Mouse (Mus musculus) brain, embryonic 14.5 days (tissue): ENCODE measurements around the gene Tulp1.

Experiments used
- CTCF ChIP-seq: fragments of 200-500 bp; IDR thresholded peaks from 2 replicates; pipeline ENCODE4 v1.5.1; 2012; ENCODE audit warnings: inconsistent platforms, mild to moderate bottlenecking, moderate library complexity, borderline replicate concordance; ENCODE audit not compliant: insufficient read depth, insufficient read length; ENCODE audit errors: extremely low read depth
- POLR2A ChIP-seq: fragments of 200-500 bp; IDR thresholded peaks from 2 replicates; pipeline ENCODE4 v1.6.1; 2012; ENCODE audit warnings: mild to moderate bottlenecking, inconsistent platforms, borderline replicate concordance; ENCODE audit not compliant: poor library complexity, insufficient read depth, insufficient read length, severe bottlenecking; ENCODE audit errors: extremely low read depth

- TF ChIP-seq POLR2A: no peak
- no peak for TF ChIP-seq CTCF
Observed at GRCm38 (mm10) chr17:28380255-28380654, 15.2 kb upstream of the Tulp1 start.
